Mouse (Mus musculus): ENCODE data around the gene Tgfbr3. TPM values are rescaled to one million over a fixed set of nuclear protein-coding genes. Genes with fewer than 3 reads are reported as not detected.

The Tgfbr3 gene
- polyA plus RNA-seq, 1 experiment = 27.7 TPM

DNA sequence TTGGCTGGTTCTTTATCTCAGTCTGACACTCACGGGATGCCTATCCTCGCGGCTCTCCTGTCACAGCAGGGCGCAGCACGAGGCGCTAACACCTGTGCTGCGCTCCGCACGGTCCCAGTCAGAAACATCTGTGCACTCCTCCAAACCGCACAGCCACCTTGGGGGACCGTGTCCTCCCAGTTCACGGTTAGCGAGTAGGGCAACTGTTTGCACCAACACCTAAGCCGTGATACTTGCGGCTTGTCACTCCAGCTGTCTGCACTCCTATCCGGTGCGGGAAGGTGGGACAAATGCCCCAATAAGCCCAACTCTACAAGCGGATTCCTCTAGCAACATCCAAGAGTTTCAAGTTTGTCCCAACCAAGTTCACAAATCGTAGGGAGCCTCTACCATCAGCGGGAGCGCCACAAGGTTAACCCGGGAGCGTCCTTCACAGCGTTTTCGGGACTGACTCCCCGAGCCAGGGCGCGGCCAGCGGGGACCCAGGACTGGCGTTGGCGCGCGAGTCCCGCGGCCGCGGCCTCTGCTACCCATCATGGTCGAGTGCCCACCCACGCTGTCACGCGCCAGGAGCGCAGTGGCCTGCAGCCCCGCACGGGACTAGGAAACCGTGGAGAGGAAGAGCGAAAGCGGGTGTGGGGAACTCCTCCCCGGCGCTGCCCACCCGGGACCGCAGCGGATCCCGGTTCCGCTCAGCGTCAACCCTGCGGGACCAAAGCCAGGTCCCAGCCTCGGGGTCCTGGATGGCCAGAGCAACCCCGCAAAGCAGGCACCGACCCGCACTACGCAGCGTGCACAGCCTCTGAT, 799 bp downstream of the Tgfbr3 start:
- 3% methylated on average over 62 of the region's 62 CpGs for whole genome bisulfite sequencing
- no peaks in the 10 kb centered on the region for H3K27me3 ChIP-seq (replicated peaks; ENCODE audit: control insufficient read depth, insufficient read depth, low read length)
- DNase-seq = no peak
- TF ChIP-seq CTCF (conservative IDR thresholded peaks at IDR 0.05; ENCODE audit: insufficient read depth, insufficient read length, low read depth, low read length) = no peak
- no peak for TF ChIP-seq POLR2A (IDR thresholded peaks at IDR 0.05; ENCODE audit: low read depth, low read length)
- no peaks in the 10 kb centered on the region for H3K36me3 ChIP-seq (ENCODE audit: control insufficient read depth, insufficient read depth, low read length)
- peak overlapping the region; percentile 89 for H3K27ac ChIP-seq (ENCODE audit: insufficient read depth, low read depth, low read length)
- peak overlapping the region; percentile 83 for H3K4me3 ChIP-seq (ENCODE audit: insufficient read depth, low read depth, low read length)
- peaks cover 6% of the 10 kb centered on the region; the same call in 1 of the 2 replicates for H3K4me1 ChIP-seq (ENCODE audit: control insufficient read depth, insufficient read depth, low read length)

GRCm38 (mm10) chr5:107287908-107288267, 1.5 kb downstream of the Tgfbr3 start:
- TF ChIP-seq POLR2A (IDR thresholded peaks at IDR 0.05; ENCODE audit: low read depth, low read length) (no peak), CTCF (conservative IDR thresholded peaks at IDR 0.05; ENCODE audit: insufficient read depth, insufficient read length, low read depth, low read length) (no peak)
- Histone ChIP-seq H3K4me3 (ENCODE audit: insufficient read depth, low read depth, low read length) (no peak overlapping the region; the same call in none of the 2 replicates), H3K4me1 (ENCODE audit: control insufficient read depth, insufficient read depth, low read length) (peaks cover 8% of the 10 kb centered on the region; the same call in 1 of the 2 replicates), H3K36me3 (ENCODE audit: control insufficient read depth, insufficient read depth, low read length) (no peaks in the 10 kb centered on the region), H3K27ac (ENCODE audit: insufficient read depth, low read depth, low read length) (0 out of 2 replicates have a peak overlapping the region, but pooled peaks have one; percentile 89), H3K27me3 (replicated peaks; ENCODE audit: control insufficient read depth, insufficient read depth, low read length) (no peaks in the 10 kb centered on the region)
- WGBS = 73% methylated on average over 5 of the region's 5 CpGs
- DNase-seq = no peak

DNA sequence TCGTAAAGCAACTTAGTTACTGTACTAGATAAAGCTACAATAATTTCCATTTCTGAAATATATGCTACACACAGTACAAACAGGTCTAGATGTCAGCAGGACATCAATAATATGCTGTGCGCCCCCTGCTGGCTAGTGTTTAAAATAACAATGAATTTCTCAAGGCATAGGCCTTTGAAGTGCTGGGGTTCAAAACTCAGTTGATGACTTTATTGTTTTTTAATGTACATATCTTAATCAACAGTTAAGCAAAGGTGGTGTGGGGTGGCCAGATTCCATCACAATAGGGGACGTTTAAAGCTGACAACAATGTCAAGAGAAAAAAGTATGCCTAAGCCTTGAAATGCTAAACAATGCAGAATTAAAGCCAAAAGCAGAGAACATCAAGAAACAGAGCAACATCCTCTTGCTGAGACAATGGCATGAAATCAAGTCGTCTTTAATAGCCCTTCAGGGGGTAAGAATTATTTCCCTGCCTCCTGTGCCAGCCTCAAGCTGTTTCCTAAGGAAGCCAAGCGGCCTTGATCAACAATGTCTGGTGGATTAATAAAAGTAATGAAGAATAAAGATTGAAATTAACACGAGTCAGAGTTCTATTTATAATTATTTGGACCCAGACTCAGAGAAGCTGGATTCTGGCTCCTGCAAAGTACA, 2.0 kb downstream of the Tgfbr3 start:
- TF ChIP-seq POLR2A (IDR thresholded peaks at IDR 0.05; ENCODE audit: low read depth, low read length) = no peak
- 0 out of 2 replicates have a peak, but pooled peaks have one; percentile 9 for TF ChIP-seq CTCF (conservative IDR thresholded peaks at IDR 0.05; ENCODE audit: insufficient read depth, insufficient read length, low read depth, low read length)
- no peak overlapping the region for H3K27ac ChIP-seq (ENCODE audit: insufficient read depth, low read depth, low read length)
- WGBS = 32% methylated on average over 6 of the region's 6 CpGs
- peaks cover 8% of the 10 kb centered on the region; the same call in 1 of the 2 replicates for H3K4me1 ChIP-seq (ENCODE audit: control insufficient read depth, insufficient read depth, low read length)
- peak overlapping the region; percentile 17; the same call in 1 of the 2 replicates for H3K4me3 ChIP-seq (ENCODE audit: insufficient read depth, low read depth, low read length)
- peak; percentile 63 for DNase-seq
- H3K36me3 ChIP-seq (ENCODE audit: control insufficient read depth, insufficient read depth, low read length) = no peaks in the 10 kb centered on the region
- H3K27me3 ChIP-seq (replicated peaks; ENCODE audit: control insufficient read depth, insufficient read depth, low read length) = no peaks in the 10 kb centered on the region

DNA sequence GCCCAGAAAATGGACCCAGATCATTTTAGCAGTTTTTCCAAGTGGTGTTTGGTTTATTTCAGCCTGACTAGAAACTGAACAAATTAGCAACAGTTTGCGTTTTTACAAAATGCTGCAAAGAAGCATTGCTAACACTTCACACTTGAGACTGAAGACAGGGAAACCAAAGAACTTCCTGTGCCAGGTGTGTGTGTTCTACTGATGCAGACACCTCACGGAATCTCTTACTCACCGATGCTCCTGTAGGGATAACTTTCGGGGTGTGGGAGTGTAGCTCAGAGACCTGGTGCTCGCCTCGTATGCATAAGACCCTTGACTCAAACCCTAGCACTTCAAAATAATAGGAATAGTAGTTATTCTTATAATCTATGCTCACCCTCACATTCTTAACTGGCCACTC, 3.9 kb downstream of the Tgfbr3 start:
- Histone ChIP-seq H3K27ac (ENCODE audit: insufficient read depth, low read depth, low read length) (no peak overlapping the region), H3K4me3 (ENCODE audit: insufficient read depth, low read depth, low read length) (no peak overlapping the region), H3K36me3 (ENCODE audit: control insufficient read depth, insufficient read depth, low read length) (no peaks in the 10 kb centered on the region), H3K4me1 (ENCODE audit: control insufficient read depth, insufficient read depth, low read length) (peaks cover 8% of the 10 kb centered on the region; the same call in 1 of the 2 replicates), H3K27me3 (replicated peaks; ENCODE audit: control insufficient read depth, insufficient read depth, low read length) (no peaks in the 10 kb centered on the region)
- TF ChIP-seq CTCF (conservative IDR thresholded peaks at IDR 0.05; ENCODE audit: insufficient read depth, insufficient read length, low read depth, low read length) (no peak), POLR2A (IDR thresholded peaks at IDR 0.05; ENCODE audit: low read depth, low read length) (no peak)
- WGBS = 82% methylated on average over 6 of the region's 6 CpGs
- no peak for DNase-seq

DNA sequence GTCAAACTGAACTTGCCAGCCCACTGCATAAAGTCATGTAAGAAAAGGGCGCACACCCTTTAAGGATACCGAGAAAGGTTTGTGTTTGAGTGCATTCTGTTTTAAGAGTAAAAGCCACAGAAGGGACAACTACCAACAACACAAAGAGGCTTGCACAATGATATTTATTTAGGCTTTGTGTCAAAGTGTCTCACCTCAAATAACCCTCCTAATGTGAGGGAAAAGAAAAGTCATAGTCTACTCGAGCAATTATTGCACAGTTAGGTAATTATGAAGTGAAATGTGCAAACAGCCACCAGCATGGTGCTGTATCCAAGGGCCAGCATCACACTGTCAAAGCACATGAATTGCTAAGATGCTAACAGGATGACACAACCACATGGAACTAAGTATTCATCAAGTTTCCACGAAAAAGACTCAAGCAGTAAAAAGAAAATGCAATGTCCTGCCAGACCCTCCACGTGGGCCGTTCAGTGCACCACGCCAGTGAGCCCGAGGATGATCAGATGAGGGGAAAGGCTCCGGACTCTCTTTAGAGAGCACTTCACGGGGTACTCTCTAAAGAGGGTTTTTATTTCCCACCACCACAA, 5.4 kb downstream of the Tgfbr3 start:
- Histone ChIP-seq H3K27ac (ENCODE audit: insufficient read depth, low read depth, low read length) (no peak overlapping the region), H3K4me1 (ENCODE audit: control insufficient read depth, insufficient read depth, low read length) (peaks cover 8% of the 10 kb centered on the region; the same call in 1 of the 2 replicates), H3K4me3 (ENCODE audit: insufficient read depth, low read depth, low read length) (no peak overlapping the region), H3K36me3 (ENCODE audit: control insufficient read depth, insufficient read depth, low read length) (no peaks in the 10 kb centered on the region), H3K27me3 (replicated peaks; ENCODE audit: control insufficient read depth, insufficient read depth, low read length) (no peaks in the 10 kb centered on the region)
- TF ChIP-seq POLR2A (IDR thresholded peaks at IDR 0.05; ENCODE audit: low read depth, low read length) (no peak), CTCF (conservative IDR thresholded peaks at IDR 0.05; ENCODE audit: insufficient read depth, insufficient read length, low read depth, low read length) (no peak)
- 62% methylated on average over 10 of the region's 10 CpGs for WGBS
- no peak for DNase-seq

GRCm38 (mm10) chr5:107282561-107283307, 6.7 kb downstream of the Tgfbr3 start:
- WGBS = 80% methylated on average over 9 of the region's 9 CpGs

More at GRCm38 (mm10) chr5:107282561-107283307, 6.7 kb downstream of the Tgfbr3 start:
- no peaks in the 10 kb centered on the region for H3K36me3 ChIP-seq (ENCODE audit: control insufficient read depth, insufficient read depth, low read length)
- no peak for TF ChIP-seq CTCF (conservative IDR thresholded peaks at IDR 0.05; ENCODE audit: insufficient read depth, insufficient read length, low read depth, low read length)
- no peak for TF ChIP-seq POLR2A (IDR thresholded peaks at IDR 0.05; ENCODE audit: low read depth, low read length)
- H3K4me1 ChIP-seq (ENCODE audit: control insufficient read depth, insufficient read depth, low read length) = peaks cover 8% of the 10 kb centered on the region; the same call in 1 of the 2 replicates
- no peak overlapping the region for H3K27ac ChIP-seq (ENCODE audit: insufficient read depth, low read depth, low read length)
- no peak for DNase-seq
- no peaks in the 10 kb centered on the region for H3K27me3 ChIP-seq (replicated peaks; ENCODE audit: control insufficient read depth, insufficient read depth, low read length)
- no peak overlapping the region for H3K4me3 ChIP-seq (ENCODE audit: insufficient read depth, low read depth, low read length)

All from kidney, adult 2 months (tissue).